Mouse (Mus musculus) hindbrain, embryonic 12.5 days (tissue): ENCODE data around the gene Ube2n. TPM values are rescaled to one million over a fixed set of nuclear protein-coding genes. Genes with fewer than 3 reads are reported as not detected.

Experiments used
- ATAC-seq: fragments of 200-750 bp; cut with Nextera tagmentation; 2 replicates; pipeline ENCODE4 v1.8.0; 2017; ENCODE audit warnings: moderate TSS enrichment; ENCODE audit not compliant: low FRiP score
- H3K27ac ChIP-seq: fragments of 300-500 bp; sonication (generic); 2 replicates; pipeline ENCODE4 v1.5.1; 2016; ENCODE audit warnings: mild to moderate bottlenecking
- H3K27me3 ChIP-seq: fragments of 300-500 bp; sonication (generic); 2 replicates; pipeline ENCODE4 v1.6.1; 2016; ENCODE audit warnings: mild to moderate bottlenecking
- H3K36me3 ChIP-seq: fragments of 300-500 bp; sonication (generic); 2 replicates; pipeline ENCODE4 v1.6.1; 2016; ENCODE audit warnings: mild to moderate bottlenecking
- H3K4me1 ChIP-seq: fragments of 300-500 bp; sonication (generic); 2 replicates; pipeline ENCODE4 v1.6.1; 2016
- H3K4me2 ChIP-seq: fragments of 300-500 bp; sonication (generic); replicated peaks from 2 replicates; pipeline ENCODE4 v1.6.1; 2016; ENCODE audit warnings: mild to moderate bottlenecking
- H3K4me3 ChIP-seq: fragments of 300-500 bp; sonication (generic); 2 replicates; pipeline ENCODE4 v1.5.1; 2016; ENCODE audit warnings: mild to moderate bottlenecking
- H3K9ac ChIP-seq: fragments of 300-500 bp; sonication (generic); 2 replicates; pipeline ENCODE4 v1.6.1; 2016; ENCODE audit warnings: mild to moderate bottlenecking, moderate library complexity
- H3K9me3 ChIP-seq: fragments of 300-500 bp; sonication (generic); replicated peaks from 2 replicates; pipeline ENCODE4 v1.6.1; 2016; ENCODE audit warnings: mild to moderate bottlenecking
- WGBS: fragments of 180-500 bp; shearing (Covaris S2); methylation state at CpG from one replicate; pipeline ENCODE4 v1.1.7; 2016; 5-methylcytosine and 5-hydroxymethylcytosine counted together
- microRNA-seq: library from miRNA; unstranded; fragments of <30 nt; microRNA quantifications from one replicate; pipeline ENCODE4, GENCODE M21; 2017
- polyA plus RNA-seq: library from polyadenylated mRNA; unstranded; fragments of >200 nt; fragmentation: Nextera tagmentation; extraction: Ambion mirVana; gene quantifications from 2 replicates; pipeline ENCODE4 v1.2.1, GENCODE M21; 2016

Gene Ube2n
- polyA plus RNA-seq, 1 experiment from 2014 or later: 367 TPM

DNA sequence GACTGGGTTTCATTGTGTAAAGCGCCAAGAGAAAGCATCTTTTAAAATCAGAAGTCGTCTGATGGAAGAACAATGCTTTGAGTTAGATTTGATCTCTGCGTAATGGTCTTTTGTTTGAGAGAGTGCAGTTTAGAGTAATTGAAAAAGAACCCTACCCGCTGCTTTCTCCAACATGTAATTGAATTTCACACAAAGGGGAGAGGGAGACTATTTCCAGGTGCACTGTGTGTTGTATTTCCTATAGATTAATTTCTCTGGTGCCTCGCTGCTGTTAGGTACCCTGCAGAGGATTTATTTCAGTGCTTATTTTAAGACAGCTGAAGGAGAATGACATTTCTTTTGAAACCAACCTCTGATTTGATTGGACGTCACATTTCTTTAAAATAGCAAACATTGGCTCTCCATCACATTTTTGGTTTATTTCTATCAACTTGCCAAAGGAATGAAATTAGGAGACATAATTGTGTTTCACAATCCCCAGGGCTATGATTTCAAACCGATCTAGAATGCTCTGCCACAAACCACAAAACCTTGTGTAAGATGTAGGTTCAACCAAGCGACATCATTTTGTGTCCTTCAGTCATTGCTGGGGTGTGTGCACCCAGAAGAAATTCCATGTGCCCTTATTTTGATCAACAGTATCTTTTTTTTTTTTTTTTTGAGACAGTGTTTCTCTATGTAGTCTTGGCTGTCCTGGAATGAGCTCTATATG lies 72.7 kb downstream of the Ube2n start:
- H3K27ac ChIP-seq: no peak overlapping the region
- H3K36me3 ChIP-seq: no peaks in the 10 kb centered on the region
- H3K9ac ChIP-seq: no peak overlapping the region
- no peaks in the 10 kb centered on the region for H3K27me3 ChIP-seq
- no peak overlapping the region for H3K4me2 ChIP-seq
- H3K9me3 ChIP-seq: no peaks in the 10 kb centered on the region
- no peaks in the 10 kb centered on the region for H3K4me1 ChIP-seq
- no peak for ATAC-seq
- H3K4me3 ChIP-seq: no peak overlapping the region
- WGBS: 61% methylated on average over 8 of the region's 8 CpGs

DNA sequence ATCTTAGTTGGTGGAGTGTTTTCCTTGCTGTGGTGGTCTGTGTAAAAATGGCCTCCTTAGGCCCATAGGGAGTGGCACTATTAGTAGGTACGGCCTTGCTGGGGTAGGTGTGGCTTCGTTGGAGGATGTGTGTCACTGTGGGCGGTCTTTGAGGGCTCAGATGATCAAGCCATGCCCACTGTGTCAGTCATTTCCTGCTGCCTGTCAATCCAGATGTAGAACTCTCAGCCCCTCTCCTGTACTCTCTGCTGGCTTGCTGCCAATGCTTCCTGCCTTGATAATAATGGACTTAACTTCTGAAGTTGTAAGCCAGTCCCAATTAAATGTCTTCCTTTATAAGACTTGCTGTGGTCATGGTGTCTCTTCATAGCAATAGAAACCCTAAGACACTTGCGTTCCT lies 74.3 kb downstream of the Ube2n start:
- H3K9ac ChIP-seq: no peak overlapping the region
- H3K9me3 ChIP-seq: no peaks in the 10 kb centered on the region
- no peaks in the 10 kb centered on the region for H3K4me1 ChIP-seq
- no peak overlapping the region for H3K27ac ChIP-seq
- WGBS: 90% methylated on average over 4 of the region's 4 CpGs
- no peak overlapping the region for H3K4me3 ChIP-seq
- no peak for ATAC-seq
- no peak overlapping the region for H3K4me2 ChIP-seq
- H3K27me3 ChIP-seq: no peaks in the 10 kb centered on the region
- no peaks in the 10 kb centered on the region for H3K36me3 ChIP-seq

DNA sequence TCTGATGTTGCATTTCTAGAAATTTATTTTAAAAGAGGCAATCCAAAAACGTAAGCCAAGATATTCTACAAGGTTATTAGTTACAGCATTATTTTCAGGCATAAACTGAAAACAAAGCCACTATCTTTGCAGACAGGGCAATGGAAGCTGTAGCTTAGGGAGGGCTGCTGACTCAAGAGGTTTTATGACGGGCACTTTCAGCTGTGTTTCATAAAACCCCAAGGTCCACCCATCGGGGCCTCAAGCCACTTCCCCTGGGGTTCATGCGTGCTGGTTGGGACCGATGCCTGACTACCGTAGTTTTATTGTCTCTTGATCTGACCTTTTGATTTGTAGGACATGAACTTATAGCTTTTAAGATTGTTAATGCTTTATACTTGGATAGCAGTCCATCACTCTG lies 75.3 kb downstream of the Ube2n start:
- 0 out of 2 replicates have a peak, but pooled peaks cover 4% of the 10 kb centered on the region for H3K27me3 ChIP-seq
- H3K4me1 ChIP-seq: no peaks in the 10 kb centered on the region
- WGBS: 89% methylated on average over 6 of the region's 6 CpGs
- H3K9ac ChIP-seq: no peak overlapping the region
- H3K27ac ChIP-seq: no peak overlapping the region
- H3K4me3 ChIP-seq: no peak overlapping the region
- no peaks in the 10 kb centered on the region for H3K36me3 ChIP-seq
- ATAC-seq: no peak
- no peaks in the 10 kb centered on the region for H3K9me3 ChIP-seq
- H3K4me2 ChIP-seq: no peak overlapping the region

DNA sequence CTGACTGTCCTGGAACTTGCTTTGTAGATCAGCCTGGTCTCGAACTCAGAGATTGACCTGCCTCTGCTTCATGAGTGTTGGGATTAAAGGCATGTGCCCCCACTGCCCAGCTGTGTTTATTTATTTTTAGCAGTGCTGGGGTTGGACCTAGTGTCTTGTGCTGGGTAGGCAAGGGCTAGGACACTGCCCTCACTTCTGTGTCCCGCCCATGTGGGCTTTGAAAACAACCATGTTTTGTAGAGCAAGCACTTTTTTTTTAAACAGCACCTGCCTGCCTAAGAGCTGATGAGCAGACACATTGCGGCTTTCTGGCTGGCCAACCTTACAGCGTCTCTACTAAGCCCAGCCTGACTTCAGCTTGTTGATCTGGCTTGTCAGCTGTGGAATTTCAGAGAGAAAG lies 76.3 kb downstream of the Ube2n start:
- ATAC-seq: no peak
- Histone ChIP-seq H3K9me3 (no peaks in the 10 kb centered on the region), H3K27me3 (0 out of 2 replicates have a peak, but pooled peaks cover 4% of the 10 kb centered on the region), H3K4me2 (no peak overlapping the region), H3K27ac (no peak overlapping the region), H3K9ac (no peak overlapping the region), H3K4me1 (no peaks in the 10 kb centered on the region), H3K4me3 (no peak overlapping the region), H3K36me3 (no peaks in the 10 kb centered on the region)
- WGBS: 79% methylated on average over 4 of the region's 4 CpGs

DNA sequence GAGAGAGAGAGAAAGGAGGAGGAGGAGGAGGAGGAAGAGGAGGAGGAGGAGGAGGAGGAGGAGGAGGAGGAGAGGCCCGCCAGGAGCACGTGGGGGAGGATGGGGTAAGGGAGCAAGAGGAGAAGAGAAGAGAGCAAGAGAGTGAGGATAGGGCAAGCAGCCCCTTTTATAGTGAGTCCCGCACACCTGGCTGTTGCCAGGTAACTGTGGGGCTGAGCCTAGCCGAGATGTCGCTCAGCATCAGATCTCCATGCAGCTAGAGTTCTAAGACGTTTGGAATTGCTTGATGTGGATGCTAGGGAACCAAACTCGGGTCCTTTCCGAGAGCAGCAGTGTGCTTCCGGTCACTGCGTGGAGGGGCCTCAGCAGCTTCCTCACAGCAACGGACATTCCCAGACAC lies 79.5 kb downstream of the Ube2n start:
- H3K4me3 ChIP-seq: no peak overlapping the region
- H3K9ac ChIP-seq: no peak overlapping the region
- H3K36me3 ChIP-seq: no peaks in the 10 kb centered on the region
- no peak for ATAC-seq
- 0 out of 2 replicates have a peak, but pooled peaks cover 4% of the 10 kb centered on the region for H3K27me3 ChIP-seq
- no peak overlapping the region for H3K4me2 ChIP-seq
- no peaks in the 10 kb centered on the region for H3K4me1 ChIP-seq
- 52% methylated on average over 11 of the region's 11 CpGs for WGBS
- no peaks in the 10 kb centered on the region for H3K9me3 ChIP-seq
- H3K27ac ChIP-seq: no peak overlapping the region

Small RNAs within 50 kb of the gene (microRNA-seq; reads per million reads assigned to microRNA genes)
- gene Mir3058: 14.6 reads per million, percentile 26 among the genes with 10 or more reads in this experiment

Other genes with a start within 250 kb of the Ube2n start
- 12.0 and 12.4 TPM in 2 replicates for gene Cradd, start 191.0 kb upstream of the Ube2n start, polyA plus RNA-seq
- gene Socs2, start 98.0 kb upstream of the Ube2n start, polyA plus RNA-seq: 82.8 and 85.0 TPM in 2 replicates
- gene Mrpl42, start 13.2 kb upstream of the Ube2n start, polyA plus RNA-seq: 246 and 265 TPM in 2 replicates
- 123 and 126 TPM in 2 replicates for gene Nudt4, start 49.0 kb downstream of the Ube2n start, polyA plus RNA-seq
- gene Anapc15-ps, start 158.3 kb downstream of the Ube2n start, polyA plus RNA-seq: not detected in 2 replicates